Mouse (Mus musculus): ENCODE measurements at regions not wholly inside any gene's neighbourhood (a gene's known extent, or its start where the extent isn't known, plus 50 kb on each side); places are given as distances from the start of the nearest gene placed in this dataset.
A peak's percentile ranks its signal among the peaks of the same experiment; 100 is the strongest.

DNA sequence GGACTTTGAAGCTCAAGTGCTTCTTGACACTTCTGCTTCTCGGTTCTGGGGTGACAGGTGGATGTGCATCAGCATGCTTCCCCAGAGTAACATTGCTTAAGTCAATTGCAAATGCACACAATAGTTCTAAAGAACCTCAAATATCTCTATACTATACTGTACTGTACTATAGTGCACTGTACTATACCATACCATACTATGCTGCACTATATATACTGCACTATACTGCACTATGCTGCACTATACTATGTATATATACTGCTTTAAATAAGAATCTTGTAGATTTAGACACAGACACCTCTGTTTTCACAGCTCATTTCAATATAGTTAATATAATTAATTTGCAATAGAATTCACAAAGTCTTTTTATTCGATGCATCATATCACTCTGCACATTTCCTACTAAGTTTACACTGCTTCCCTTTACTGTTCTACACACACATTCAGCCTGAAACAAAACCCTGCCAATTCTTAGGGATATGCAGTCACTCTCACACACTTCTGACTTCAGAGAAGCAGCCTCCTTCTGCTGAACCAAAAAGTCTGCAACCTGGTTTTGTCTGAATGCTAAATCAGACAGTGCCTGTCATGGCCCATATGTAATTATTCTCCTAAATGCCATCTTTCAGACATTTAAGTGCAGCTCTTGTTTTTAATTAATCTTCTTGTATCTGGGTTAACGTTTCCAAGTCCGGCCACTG, 570.8 kb upstream of the Map3k7 start:
- DNase-seq (ENCODE audit: low spot score), result no peak

DNA sequence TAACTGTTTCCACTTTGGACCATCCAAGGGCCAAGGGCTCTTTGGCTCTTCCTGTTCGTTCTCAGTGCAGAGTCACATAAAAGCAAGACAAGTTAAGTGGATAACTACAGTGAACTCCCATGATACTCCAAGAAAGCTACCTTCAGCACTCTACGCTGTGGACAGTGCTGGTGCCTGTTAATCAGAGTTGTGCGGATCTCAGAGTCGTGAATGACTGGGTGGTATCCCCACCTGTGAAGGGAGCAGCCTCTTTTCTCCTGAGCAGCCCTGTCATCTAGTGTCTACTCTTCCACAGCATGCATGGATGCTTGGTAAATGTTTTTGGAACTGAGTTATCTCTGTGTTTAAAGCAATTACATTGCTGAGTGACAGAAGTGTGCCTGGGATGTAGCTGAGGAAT, 568.4 kb upstream of the Map3k7 start:
- DNase-seq (ENCODE audit: low spot score), result no peak

DNA sequence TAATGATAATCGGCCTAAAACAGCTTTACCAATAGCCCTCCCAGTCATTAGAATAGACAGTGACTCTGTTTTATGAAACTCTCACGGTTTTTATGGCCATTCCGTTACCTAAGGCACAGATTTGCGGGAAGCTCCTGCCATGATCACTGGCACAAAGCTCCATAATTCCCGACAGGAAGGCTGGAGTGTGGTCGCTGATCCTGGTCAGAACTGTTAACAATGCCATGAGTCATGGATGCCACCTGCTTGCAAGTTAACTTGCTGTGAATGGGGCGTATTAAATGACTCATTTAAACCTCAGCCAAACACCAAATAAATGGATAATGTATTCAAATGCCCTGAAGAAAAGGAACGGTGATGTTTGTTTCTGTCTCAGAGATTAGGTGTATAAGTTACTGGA, 559.9 kb upstream of the Map3k7 start:
- no peak for DNase-seq (ENCODE audit: low spot score)

DNA sequence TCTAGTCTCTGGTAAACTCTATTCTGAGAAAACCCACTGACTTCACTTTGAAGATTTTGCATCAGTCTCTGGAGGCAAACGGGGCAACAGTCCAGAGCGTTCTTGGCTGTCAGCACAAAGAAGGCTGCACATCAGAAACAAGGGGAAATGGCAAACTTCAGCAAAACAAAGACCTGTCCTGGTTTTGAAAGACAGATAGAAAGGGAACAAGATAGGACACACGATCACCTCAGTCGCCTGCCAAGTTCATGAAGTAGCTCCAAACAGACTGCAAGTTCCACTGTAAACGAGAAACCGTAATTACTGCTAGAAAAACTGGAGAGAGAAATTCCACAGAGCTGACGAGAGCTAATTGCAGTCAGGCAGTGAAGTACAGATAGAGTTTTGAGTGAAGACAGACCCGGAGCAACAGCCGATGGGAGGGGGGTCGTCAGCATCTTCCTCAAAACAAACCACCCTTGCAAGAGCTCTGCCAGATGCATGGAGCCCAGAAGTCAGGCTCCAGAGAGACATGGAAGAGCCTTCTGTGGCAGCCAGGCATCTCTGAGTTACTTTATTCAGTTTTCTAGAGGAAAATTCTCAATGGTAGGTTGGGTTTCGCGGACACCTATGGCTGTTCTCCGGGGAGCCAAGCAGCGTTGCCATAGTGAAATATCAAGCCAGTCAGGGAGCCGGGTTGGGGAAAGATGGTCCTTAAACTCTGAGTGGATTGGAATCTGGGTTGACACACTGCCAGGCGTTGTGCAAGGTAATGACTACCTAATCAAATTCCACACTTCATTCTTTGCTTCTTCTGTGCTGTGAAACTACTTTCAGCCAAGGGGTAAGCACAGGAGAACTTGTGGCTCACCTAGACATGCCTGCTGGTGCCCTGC, 558.8 kb upstream of the Map3k7 start:
- peak; percentile 6 for DNase-seq (ENCODE audit: low spot score)

DNA sequence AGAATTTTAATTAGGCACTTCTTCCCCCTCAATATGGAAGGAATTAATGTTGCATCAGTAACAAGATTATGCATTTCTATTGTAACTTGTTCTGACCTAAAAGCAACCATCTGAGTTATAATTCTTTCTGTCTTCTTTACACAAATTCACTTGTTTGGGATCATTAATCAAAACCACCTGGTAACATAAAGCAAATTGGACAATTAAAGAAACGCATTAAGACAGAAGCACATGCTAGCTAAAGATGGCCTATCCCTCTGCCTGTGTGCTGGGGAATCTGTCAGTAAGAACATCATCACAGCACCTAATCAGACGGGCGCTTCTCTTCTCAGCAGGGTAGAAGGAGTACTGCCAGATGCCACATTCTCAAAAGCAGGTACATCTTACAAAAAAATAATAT, 553.7 kb upstream of the Map3k7 start:
- no peak for DNase-seq (ENCODE audit: low spot score)

DNA sequence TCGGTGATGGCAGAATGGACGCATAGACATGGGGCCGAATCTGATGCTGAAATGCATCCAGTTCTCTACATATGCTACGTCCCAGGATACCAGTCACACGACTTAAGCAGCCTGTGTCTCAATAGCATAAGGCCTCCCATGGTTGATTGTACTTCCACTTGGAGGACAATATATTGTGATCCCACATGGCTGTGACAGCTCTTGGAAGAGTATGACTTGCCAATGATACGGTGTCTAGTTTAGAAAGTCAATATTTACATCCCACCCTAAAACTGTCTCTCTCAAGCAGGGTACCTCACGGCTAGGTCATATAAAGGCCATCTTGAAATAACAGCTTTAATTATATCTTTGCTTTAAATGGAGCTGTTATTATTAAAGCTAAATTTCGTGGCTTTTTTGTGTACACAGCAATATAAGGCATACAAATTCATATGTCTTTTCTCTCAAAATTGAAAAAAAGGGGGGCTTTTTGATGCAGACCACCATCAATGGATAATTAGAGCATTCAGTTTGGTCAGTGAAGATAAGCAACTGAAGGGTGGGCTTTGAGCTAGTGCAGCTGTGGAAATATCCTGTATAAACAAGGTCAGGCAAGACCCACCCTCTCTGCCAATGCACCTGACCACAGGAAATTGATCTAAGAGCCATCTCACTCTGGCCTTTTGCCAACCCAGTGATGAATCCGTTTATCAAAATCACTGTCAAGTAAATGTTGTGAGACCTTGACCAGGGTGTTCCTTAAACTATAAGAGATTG, 551.9 kb upstream of the Map3k7 start:
- no peak for DNase-seq (ENCODE audit: low spot score)

DNA sequence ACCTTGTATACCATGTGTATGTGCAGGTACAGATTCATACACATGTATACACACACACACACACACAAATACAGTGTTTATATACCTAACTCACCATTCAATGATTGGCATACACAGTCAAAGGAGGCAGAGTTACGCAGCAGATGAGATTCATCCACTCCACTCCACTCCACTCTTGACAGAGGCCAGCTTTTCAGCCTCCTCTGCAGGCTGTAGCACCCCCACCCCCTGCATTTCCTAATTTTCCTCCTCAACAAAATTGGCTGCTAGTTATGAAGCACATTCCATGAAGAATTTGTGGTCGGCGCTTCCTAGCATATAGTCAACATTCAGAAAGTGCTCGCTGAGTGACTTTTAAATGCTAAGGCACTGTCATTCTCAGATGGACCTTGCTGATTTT, 546.7 kb upstream of the Map3k7 start:
- DNase-seq (ENCODE audit: low spot score), result no peak

DNA sequence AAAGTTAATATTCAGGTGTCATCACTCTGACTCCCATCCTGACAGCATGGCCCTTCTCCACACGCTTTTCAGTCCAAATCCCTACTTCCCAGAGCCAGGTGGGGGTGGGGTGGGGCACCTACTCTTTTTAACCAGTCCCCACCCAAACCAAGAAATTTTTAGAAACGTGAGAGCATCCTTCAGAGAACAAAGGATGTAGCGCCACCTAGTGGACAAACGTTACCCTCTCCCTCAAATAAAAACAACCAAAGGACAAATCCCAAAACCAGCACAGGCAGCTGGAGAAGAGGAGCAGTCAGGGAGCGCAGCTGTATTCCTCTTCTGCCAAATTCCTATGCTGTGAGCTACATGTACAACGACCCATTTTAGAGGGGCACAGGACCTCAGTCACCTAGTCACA, 544.7 kb upstream of the Map3k7 start:
- peak; percentile 28 for DNase-seq (ENCODE audit: low spot score)

DNA sequence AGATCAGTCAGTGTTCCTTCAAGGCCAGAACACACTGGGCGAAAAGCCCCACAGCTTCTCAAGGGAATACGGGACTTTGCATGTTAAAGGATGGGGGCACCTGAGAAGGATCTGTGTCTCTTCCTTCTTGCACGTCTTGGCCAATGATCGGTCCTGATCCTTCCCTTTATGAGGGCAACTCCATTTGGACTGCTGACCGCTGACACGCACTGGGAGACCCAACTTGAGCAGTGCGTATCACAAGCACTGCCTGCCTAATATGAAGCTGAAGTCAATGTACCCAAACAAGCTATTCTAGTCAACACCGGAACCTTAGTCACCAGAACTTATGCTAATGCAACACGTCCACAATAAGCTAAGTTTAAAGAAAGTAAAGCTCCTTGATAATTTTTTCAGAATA, 543.7 kb upstream of the Map3k7 start:
- DNase-seq (ENCODE audit: low spot score), result no peak

DNA sequence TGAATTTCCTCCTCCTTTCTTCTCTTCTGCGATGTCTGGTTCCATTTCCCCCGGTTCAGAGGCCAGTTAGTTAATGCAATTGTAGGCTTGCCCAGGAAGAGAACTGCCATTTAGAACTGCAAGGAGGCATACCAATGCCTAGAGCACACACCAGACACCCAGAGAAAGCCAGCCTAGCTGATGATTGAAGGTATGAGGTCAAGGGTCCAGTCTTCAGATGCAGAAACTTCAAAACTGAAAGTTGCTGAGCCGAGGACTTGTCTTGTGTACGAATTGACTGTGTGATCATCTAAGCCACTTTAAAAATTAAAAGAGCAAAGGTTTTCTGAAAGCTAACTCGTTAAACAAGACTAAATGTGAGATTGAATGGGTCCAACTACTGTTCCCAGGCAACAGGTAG, 542.5 kb upstream of the Map3k7 start:
- DNase-seq (ENCODE audit: low spot score), result no peak

DNA sequence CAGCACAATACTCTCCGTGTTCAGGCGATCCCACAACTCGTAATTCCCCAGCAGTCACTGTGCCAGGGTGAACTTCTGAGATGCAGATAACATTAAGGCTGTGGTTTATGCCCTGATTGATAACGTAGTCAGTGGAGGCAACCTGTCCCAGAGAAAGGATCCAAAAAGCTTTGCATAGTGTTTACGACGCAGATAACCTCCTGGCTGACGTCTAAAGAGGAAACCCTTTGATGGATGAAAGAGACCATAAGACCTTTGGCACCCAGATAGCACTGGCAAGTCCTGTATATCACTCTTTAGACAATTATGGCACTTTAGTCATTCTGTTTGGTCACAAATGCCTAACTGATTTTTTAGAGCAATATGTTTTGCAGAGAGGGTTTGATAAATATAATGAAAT, 538.8 kb upstream of the Map3k7 start:
- DNase-seq (ENCODE audit: low spot score), result no peak

DNA sequence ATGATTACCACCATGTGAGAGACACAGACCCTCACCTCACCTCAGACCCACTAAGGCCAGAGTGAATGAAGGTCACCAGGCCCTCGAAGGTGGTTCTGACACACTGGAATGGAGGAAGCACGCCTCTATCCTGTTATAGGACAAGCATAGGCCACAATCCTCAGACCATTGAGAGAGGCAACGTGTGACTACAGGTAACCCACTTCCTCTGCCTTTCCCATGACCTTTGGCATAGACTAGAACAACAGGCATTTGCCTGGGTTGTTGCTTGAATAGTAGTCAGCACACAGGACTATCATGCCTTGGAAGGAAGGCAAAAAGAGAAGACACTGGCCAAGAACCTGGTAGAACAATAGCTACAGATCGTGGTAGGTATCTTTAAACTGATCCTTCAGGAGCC, 538.2 kb upstream of the Map3k7 start:
- no peak for DNase-seq (ENCODE audit: low spot score)

DNA sequence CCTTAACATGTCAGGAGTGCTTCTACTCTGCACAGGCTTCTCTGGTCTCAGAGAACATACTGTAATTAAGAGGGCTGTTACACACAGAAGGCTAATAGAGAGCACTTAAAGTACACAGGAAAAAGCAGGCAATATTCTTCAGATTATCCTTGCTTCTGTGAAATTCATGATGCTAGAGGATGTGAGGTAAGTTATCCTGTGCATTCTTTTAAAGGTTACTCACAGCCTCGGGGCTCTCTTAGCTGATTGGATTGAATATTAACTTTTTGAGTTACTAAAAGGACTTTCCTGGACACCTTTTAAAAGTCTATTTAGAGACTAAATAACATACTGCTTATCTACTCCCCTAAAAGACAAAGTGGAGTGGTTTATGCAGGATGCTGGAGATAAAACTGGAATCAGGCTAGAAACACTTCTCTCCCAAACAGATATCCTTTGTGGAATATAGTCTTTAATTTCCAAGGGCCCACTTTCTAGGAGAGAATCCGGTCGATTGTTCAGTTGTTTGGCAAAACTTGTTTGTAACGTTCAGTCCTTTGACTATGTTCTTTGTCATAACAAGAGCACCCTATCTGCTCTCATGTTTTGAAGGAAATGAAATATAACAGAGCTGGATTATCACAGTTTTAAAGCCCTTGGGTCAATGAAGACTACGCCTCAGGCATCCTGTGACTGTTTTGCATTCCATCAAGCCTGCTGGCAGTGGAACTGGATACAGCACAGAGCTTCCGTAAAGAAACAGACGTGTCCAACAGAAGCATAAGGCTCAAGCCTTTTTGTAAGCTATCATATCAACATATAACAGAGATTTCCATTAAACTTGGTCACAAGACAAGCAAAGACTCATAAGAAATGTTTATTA, 537.5 kb upstream of the Map3k7 start:
- DNase-seq (ENCODE audit: low spot score), result no peak

DNA sequence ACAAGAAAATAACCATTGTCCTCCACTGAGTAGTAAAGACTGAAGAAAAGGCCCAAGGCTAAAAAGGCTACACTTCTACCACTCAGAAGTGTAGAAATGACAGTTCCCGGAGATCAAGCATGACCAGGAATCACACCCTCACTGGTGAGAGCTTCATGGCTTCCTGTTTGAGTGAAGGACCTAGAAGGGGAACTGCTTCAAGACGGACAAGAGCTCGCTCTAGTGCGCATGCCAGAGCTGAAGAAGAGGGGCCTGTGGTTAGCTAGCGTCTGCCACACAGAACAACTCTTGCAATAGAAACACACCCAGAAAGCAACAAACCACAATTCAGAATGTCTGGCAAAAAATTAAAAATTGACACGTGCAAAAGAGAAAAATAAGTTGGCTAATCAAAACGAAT, 530.0 kb upstream of the Map3k7 start:
- DNase-seq (ENCODE audit: low spot score), result no peak

DNA sequence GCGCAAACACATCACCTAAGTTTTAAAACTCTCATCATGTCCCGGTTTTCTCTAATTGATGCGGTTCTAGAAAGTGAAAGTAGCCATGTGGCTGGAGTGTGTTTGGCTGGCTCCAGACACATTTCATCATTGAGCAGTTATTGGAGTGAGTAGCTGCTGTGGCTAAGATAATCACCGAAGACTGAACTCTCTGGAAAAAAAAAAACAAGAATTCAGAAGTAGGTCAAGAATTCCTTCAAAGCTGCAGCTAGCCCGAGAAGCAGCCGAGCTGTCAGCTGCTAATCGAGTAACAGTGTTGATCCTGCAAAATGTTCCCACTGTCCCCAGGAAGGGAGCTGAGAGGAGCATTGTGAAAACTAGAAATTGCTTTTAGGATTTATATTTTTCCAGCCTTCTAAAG, 509.0 kb upstream of the Map3k7 start:
- DNase-seq (ENCODE audit: low spot score), result peak; percentile 11

DNA sequence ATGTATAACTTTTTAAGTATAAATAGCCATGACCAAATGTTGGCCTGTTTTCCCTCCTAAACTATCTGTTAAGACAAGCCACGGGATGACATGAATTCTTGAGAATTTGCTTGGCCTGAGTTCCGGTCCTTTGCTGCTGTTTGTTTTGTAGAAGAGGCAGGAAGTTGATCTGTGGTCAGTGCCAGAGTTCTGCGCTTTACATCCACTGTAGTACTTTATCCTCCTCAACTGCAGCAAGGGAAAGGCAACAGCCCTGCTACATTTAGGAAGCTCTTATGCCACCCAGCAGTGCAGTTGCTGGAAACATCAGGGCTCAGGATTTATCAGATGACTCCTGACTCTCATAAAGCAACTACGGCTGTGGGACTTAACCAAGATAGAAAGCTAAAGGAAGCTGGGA, 508.4 kb upstream of the Map3k7 start:
- peak; percentile 5 for DNase-seq (ENCODE audit: low spot score)

DNA sequence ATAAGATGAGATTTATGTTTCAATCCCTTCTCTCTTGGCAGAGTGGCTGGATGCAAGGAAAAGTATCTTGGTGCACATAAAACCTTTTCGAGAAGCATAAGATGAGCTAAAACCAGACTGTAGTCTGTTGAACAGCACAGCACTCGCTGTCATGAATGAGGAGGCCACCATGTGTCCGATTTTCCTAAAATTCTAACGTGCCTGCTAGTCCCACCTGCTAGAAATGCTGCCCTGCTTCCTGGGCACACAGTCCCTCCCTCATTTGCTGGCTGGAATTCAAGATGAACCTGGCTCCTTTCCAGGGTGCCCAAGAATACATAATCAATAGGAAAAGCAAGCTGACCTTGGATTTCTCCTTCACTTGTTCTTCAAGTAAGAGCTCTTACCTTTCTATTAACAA, 501.4 kb upstream of the Map3k7 start:
- no peak for DNase-seq (ENCODE audit: low spot score)

DNA sequence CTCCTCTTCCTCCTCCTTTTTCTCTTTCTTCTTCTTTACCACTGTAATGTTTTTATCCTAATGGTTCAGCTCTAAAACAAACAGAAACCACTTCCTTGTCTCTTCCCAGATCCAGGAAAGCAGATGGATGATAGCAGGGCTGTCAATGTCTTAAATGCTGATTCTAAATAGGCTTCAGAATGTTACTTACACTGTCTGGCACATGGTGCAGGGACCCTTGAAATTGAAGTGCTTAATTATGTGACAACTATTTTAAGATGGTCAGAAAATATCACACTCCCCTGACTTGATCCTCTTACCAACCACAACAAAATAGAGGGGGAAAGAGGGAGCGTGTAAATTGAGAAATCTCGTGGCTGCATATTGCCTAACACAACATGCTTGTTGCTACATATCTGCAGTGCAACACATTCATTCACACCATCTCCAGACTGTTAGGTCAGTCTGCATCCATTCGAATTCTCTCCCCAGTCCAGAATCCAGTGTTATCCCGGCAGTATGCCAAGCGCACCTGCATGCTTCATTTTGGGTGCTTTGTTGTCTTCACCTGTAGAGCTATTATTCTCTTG, 500.7 kb upstream of the Map3k7 start:
- no peak for DNase-seq (ENCODE audit: low spot score)

DNA sequence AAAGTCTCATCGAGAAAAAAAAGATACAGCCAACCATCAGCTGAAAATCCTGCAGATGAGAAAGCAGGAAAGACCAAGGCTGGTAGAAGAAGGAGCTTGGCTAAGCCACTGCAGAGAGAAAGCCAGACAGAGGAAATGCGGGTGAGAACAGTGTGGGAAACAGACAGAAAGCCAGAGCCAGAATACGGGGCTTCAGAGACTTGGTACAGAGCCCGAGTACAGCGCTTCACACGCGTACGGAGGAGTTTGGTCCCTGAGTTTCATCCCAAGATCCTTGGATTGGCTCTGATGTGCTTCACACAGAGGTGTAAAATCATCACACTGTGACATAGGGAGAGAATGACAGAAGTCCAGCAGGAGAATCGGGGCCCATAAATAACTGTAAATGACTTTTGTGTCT, 495.6 kb upstream of the Map3k7 start:
- DNase-seq (ENCODE audit: low spot score), result no peak

DNA sequence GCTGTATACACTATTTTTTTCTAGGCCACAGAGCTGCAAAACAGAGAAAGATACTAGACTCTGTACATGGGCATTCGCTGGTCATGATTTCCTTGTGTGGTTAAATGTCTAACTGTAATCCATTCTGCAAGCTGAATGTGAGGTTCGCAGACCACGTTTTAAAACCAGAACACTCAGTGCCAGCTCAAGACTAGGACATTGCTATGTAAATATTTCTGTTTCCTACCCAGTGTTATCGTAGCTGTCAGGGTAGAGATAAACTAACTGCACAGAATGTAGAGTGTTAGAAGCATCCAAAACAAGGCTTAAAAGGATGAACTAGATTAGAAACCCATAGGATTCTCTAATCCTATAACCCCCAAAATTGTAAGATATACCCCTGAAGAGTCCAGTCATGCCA, 494.1 kb upstream of the Map3k7 start:
- DNase-seq (ENCODE audit: low spot score), result no peak

DNA sequence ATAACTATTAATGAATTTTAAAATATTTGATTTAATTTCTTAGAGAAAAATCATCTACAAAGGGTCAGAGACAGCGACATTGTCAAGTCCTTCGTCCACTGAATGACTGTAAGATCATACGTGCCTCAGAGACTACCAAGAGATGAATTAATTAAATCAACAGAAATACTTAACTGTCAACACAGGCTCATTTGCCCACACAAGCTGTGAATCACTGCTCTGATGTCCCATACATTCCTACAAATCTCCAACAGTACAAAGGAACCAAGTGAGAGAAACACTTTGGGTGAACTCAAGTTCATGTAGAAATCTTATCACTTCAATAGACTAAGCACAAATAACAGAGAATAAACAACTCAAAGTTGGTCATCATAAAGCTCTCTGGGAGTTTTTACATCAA, 471.4 kb upstream of the Map3k7 start:
- no peak for DNase-seq (ENCODE audit: low spot score)

Data from gastrocnemius, adult 18-20 months (tissue).